Mouse (Mus musculus): ENCODE results near the gene Vps33b.
A peak's percentile ranks its signal among the peaks of the same experiment; 100 is the strongest.
"Not testable (repeated sequence)": the region's sequence is repeated elsewhere in the genome, so short reads cannot be mapped to it uniquely, and the experiment has no call there.

The Vps33b gene

GRCm38 (mm10) chr7:80317439-80318115, 48.1 kb downstream of the Vps33b start:
- DNase-seq (ENCODE audit: low read depth, low spot score) = no peak

GRCm38 (mm10) chr7:80318670-80319069, 49.2 kb downstream of the Vps33b start:
- no peak for DNase-seq (ENCODE audit: low read depth, low spot score)

- no peak for DNase-seq (ENCODE audit: low read depth, low spot score)
Observed at GRCm38 (mm10) chr7:80319846-80320496, 50.5 kb downstream of the Vps33b start.

GRCm38 (mm10) chr7:80323336-80323735, 53.9 kb downstream of the Vps33b start:
- no peak for DNase-seq (ENCODE audit: low read depth, low spot score)

GRCm38 (mm10) chr7:80324043-80324815, 54.8 kb downstream of the Vps33b start, which contains the start of gene Rccd1:
Gene Rccd1, minus strand, starts transcription at chr7:80324454.
- peak; percentile 95 for DNase-seq (ENCODE audit: low read depth, low spot score)

- DNase-seq (ENCODE audit: low read depth, low spot score) = not testable (repeated sequence)
Observed at GRCm38 (mm10) chr7:80324816-80325119, 55.3 kb downstream of the Vps33b start.

- no peak for DNase-seq (ENCODE audit: low read depth, low spot score)
Observed at GRCm38 (mm10) chr7:80325292-80325868, 55.9 kb downstream of the Vps33b start.

GRCm38 (mm10) chr7:80326076-80326475, 56.6 kb downstream of the Vps33b start:
- no peak for DNase-seq (ENCODE audit: low read depth, low spot score)

- DNase-seq (ENCODE audit: low read depth, low spot score) = no peak
Observed at GRCm38 (mm10) chr7:80330278-80330677, 60.8 kb downstream of the Vps33b start.

GRCm38 (mm10) chr7:80331433-80331832, 62.0 kb downstream of the Vps33b start:
- no peak for DNase-seq (ENCODE audit: low read depth, low spot score)

GRCm38 (mm10) chr7:80334848-80335247, 65.4 kb downstream of the Vps33b start:
- no peak for DNase-seq (ENCODE audit: low read depth, low spot score)

- no peak for DNase-seq (ENCODE audit: low read depth, low spot score)
Observed at GRCm38 (mm10) chr7:80336932-80337331, 67.5 kb downstream of the Vps33b start.

GRCm38 (mm10) chr7:80339371-80339770, 69.9 kb downstream of the Vps33b start:
- DNase-seq (ENCODE audit: low read depth, low spot score) = no peak

GRCm38 (mm10) chr7:80339793-80340628, 70.6 kb downstream of the Vps33b start:
- peak; percentile 96 for DNase-seq (ENCODE audit: low read depth, low spot score)

GRCm38 (mm10) chr7:80340793-80341192, 71.3 kb downstream of the Vps33b start, which contains the start of gene Unc45a:
Gene Unc45a, minus strand, starts transcription at chr7:80341005.
- peak; percentile 76 for DNase-seq (ENCODE audit: low read depth, low spot score)

All from forelimb bud, embryonic 11.5 days (tissue).